Mouse (Mus musculus): Measurements from ENCODE around the gene Slc3a2. TPM values are rescaled to one million over a fixed set of nuclear protein-coding genes. Genes with fewer than 3 reads are reported as not detected.
"Not testable (repeated sequence)": the region's sequence is repeated elsewhere in the genome, so short reads cannot be mapped to it uniquely, and the experiment has no call there.

The Slc3a2 gene
- polyA plus RNA-seq, 1 experiment from 2014 or later, result 87.8 TPM

DNA sequence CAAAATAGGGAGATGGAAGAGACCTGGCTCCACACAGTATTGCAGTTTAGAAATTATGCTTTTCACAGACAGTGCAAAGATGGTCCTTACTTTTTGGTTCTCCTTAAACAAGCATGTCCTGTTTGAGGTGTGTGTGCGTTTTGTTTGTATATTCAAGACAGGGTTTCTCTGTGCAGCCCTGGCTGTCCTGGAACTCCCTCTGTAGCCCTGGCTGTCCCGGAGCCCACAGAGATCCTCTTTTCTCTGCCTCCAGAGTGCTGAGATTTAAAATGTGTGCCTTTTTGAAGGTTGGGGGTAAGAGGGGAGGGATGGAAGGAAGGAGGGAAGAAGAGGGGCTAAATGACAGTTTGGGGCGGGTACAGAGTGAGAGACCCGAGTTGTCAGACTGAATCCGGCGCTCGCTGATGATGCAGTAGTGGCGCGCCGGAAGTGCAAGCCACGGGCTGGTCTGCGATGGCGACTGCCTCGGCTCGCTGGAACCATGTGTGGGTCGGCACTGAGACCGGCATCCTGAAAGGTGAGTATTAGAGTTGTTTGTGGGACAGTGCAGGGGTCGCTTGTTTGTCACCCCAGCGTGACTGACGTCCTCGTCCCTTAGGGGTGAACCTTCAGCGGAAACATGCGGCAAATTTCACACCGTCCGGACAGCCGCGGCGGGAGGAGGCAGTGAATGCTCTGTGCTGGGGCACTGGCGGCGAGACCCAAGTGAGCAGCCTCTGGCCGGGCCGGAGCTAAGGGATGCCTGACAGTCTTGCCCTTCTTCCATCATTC lies 12.4 kb upstream of the Slc3a2 start, which contains the start of gene Wdr74:
TSS of gene Wdr74 (plus strand) at position 439 of the 771 bp plus-strand sequence.
- peak within 1 kb of the TSS; percentile 79 for H3K4me3 ChIP-seq (ENCODE audit: low read depth, low read length)
- no peaks in the 10 kb centered on the region for H3K27me3 ChIP-seq (ENCODE audit: control insufficient read depth, insufficient read depth, low read length)
- H3K27ac ChIP-seq (ENCODE audit: low read depth, low read length), result peak within 1 kb of the TSS; percentile 5; the same call in 1 of the 2 replicates
- peak within 1 kb of the TSS; percentile 76 for H3K4me2 ChIP-seq
- 0% methylated on average over 32 of the region's 32 CpGs for WGBS (ENCODE audit: insufficient replicate concordance)
- H3K9me3 ChIP-seq (replicated peaks; ENCODE audit: control insufficient read depth, low read length), result no peaks in the 10 kb centered on the region
- peak within 1 kb of the TSS; percentile 70 for H3K9ac ChIP-seq (ENCODE audit: low read depth, low read length)
- H3K36me3 ChIP-seq (ENCODE audit: control insufficient read depth, insufficient read depth, low read length), result peaks cover 19% of the 10 kb centered on the region
- peak; percentile 84 for ATAC-seq (replicated peaks; ENCODE audit: insufficient number of reproducible peaks, low FRiP score, low TSS enrichment)
- H3K4me1 ChIP-seq (ENCODE audit: control insufficient read depth, insufficient read depth, low read length), result no peaks in the 10 kb centered on the region

DNA sequence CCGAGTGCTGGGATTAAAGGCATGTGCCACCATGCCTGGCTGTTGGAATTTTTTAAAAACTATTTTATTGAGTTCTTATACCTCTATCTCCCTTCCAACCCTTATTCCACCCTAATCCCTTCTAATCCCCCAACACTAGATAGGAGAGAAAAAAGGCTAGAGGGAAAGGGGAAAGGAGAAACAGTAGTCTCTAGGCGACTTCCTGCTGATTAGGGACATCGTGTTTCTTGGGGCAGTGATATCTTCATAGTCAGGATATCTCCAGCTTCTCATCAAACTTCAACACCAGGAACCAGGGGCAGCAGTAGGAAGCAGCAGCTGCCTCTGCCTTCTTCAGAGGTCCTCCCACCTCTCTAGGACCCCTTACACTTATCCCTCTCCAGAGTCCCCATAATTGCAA lies 11.2 kb upstream of the Slc3a2 start:
- Histone ChIP-seq H3K4me3 (ENCODE audit: low read depth, low read length) (no peak overlapping the region), H3K4me1 (ENCODE audit: control insufficient read depth, insufficient read depth, low read length) (no peaks in the 10 kb centered on the region), H3K9me3 (replicated peaks; ENCODE audit: control insufficient read depth, low read length) (no peaks in the 10 kb centered on the region), H3K27ac (ENCODE audit: low read depth, low read length) (no peak overlapping the region), H3K4me2 (no peak overlapping the region), H3K9ac (ENCODE audit: low read depth, low read length) (no peak overlapping the region), H3K36me3 (ENCODE audit: control insufficient read depth, insufficient read depth, low read length) (peaks cover 11% of the 10 kb centered on the region), H3K27me3 (ENCODE audit: control insufficient read depth, insufficient read depth, low read length) (no peaks in the 10 kb centered on the region)
- no peak for ATAC-seq (replicated peaks; ENCODE audit: insufficient number of reproducible peaks, low FRiP score, low TSS enrichment)
- WGBS (ENCODE audit: insufficient replicate concordance), result 56% methylated on average over 3 of the region's 3 CpGs

DNA sequence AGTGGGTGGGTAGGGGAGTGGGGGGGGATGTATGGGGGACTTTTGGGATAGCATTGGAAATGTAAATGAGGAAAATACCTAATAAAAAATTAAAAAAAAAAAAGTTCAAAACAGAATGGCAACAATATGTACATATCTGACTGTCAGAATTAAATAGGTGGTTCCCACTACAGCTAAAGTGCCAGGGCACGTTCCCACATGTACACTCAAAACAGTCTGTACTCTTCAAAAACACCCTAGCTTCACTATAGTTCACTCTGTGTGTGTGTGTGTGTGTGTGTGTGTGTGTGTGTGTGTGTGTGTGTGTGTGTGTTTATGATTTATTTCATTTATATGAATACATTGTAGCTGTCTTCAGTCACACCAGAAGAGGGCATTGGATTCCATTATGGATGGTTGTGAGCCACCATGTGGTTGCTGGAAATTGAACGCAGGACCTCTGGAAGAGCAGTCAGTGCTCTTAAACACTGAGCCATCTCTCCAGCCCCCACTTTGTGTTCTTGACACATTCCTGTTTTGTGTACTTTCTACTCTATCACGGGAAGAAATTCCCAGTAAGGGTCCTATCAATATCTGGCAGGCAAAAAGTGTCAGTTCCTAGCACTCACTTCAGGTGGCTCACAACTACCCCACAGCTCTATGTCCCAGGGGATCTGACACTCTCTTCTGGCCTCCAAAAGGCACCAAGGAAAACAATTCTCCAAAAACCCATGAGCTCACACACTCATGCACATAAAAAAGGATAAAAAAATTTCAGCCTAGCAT lies 5.3 kb upstream of the Slc3a2 start:
- H3K4me2 ChIP-seq; ATAC-seq (replicated peaks; ENCODE audit: insufficient number of reproducible peaks, low FRiP score, low TSS enrichment); H3K9ac ChIP-seq (ENCODE audit: low read depth, low read length); H3K4me3 ChIP-seq (ENCODE audit: low read depth, low read length); H3K4me1 ChIP-seq (ENCODE audit: control insufficient read depth, insufficient read depth, low read length); H3K27ac ChIP-seq (ENCODE audit: low read depth, low read length); H3K9me3 ChIP-seq (replicated peaks; ENCODE audit: control insufficient read depth, low read length); H3K27me3 ChIP-seq (ENCODE audit: control insufficient read depth, insufficient read depth, low read length): not testable (repeated sequence)
- WGBS (ENCODE audit: insufficient replicate concordance), result 43% methylated on average over 3 of the region's 3 CpGs
- H3K36me3 ChIP-seq (ENCODE audit: control insufficient read depth, insufficient read depth, low read length), result peaks cover 20% of the 10 kb centered on the region

DNA sequence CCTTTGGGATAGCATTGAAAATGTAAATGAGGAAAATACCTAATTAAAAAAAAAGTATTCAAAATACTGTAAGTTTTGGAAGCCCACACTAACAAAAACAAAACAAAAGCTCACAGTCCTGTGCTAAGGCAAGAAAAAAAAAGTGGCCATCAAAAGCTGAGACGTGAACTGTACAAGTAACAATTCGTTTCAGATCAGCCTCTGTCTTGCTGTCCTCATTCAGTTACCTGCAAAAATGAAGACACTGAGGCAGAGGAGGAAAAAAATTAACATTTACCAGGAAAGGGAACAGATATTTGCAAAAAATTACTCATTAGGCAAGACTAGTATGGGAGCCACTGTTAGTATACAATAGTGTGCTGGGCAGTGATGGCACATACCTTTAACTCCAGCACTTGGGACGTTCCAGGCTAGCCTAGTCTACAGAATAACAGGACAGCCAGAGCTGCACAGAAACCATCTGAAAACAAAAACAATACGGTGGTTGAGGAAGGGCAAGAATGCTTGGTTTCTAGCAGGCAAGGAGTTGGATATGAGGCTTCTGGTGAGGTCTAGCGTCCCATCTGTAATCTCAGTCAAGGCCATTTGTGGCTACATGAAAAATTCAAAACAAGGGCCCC lies 4.4 kb upstream of the Slc3a2 start:
- WGBS (ENCODE audit: insufficient replicate concordance), result 24% methylated on average over 5 of the region's 5 CpGs
- H3K36me3 ChIP-seq (ENCODE audit: control insufficient read depth, insufficient read depth, low read length), result peaks cover 20% of the 10 kb centered on the region
- no peaks in the 10 kb centered on the region for H3K27me3 ChIP-seq (ENCODE audit: control insufficient read depth, insufficient read depth, low read length)
- no peak for ATAC-seq (replicated peaks; ENCODE audit: insufficient number of reproducible peaks, low FRiP score, low TSS enrichment)
- H3K9ac ChIP-seq (ENCODE audit: low read depth, low read length), result no peak overlapping the region
- no peak overlapping the region for H3K4me2 ChIP-seq
- peaks cover 9% of the 10 kb centered on the region for H3K4me1 ChIP-seq (ENCODE audit: control insufficient read depth, insufficient read depth, low read length)
- H3K4me3 ChIP-seq (ENCODE audit: low read depth, low read length), result no peak overlapping the region
- no peaks in the 10 kb centered on the region for H3K9me3 ChIP-seq (replicated peaks; ENCODE audit: control insufficient read depth, low read length)
- H3K27ac ChIP-seq (ENCODE audit: low read depth, low read length), result no peak overlapping the region

DNA sequence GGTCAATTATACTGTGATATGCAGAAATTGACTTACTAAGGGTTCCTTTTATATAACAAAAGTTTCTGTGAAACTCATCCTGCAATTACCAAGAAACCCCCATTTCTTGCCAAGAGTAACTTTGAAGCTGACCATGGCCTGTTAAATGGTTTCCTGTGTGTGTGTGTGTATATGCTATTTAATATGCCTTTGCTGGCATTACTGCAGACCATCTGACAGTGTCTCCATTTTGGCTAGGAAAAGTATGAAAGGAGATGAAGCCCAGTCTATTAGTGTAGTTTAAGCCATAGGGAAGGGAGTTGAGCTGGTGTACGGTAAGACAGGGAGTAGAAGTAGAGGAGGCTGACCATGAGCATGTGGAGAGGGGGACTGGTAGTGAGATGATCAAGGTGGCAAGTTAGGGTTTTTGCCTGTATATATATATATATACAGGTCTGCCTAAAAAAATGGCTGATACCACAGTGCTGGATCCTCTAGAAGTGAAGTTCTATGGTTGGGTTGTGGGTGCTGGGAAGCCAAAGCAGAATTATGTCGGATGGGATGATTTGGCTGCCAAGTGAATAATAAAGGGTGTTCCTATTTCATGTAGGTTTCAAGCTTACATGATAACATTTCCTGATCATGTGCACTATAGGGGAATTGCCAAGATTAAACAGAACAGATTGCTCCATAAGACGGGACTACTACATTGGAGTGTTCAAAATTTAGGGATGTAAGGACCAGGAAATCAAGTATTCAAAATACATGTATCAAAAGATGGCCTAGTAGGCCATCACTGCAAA lies 3.6 kb upstream of the Slc3a2 start:
- no peak for ATAC-seq (replicated peaks; ENCODE audit: insufficient number of reproducible peaks, low FRiP score, low TSS enrichment)
- H3K4me3 ChIP-seq (ENCODE audit: low read depth, low read length), result no peak overlapping the region
- H3K27ac ChIP-seq (ENCODE audit: low read depth, low read length), result no peak overlapping the region
- peaks cover 14% of the 10 kb centered on the region for H3K4me1 ChIP-seq (ENCODE audit: control insufficient read depth, insufficient read depth, low read length)
- 28% methylated on average over 3 of the region's 3 CpGs for WGBS (ENCODE audit: insufficient replicate concordance)
- H3K9ac ChIP-seq (ENCODE audit: low read depth, low read length), result no peak overlapping the region
- H3K4me2 ChIP-seq, result no peak overlapping the region; the same call in 1 of the 2 replicates
- no peaks in the 10 kb centered on the region for H3K9me3 ChIP-seq (replicated peaks; ENCODE audit: control insufficient read depth, low read length)
- H3K36me3 ChIP-seq (ENCODE audit: control insufficient read depth, insufficient read depth, low read length), result peaks cover 20% of the 10 kb centered on the region
- no peaks in the 10 kb centered on the region for H3K27me3 ChIP-seq (ENCODE audit: control insufficient read depth, insufficient read depth, low read length)

DNA sequence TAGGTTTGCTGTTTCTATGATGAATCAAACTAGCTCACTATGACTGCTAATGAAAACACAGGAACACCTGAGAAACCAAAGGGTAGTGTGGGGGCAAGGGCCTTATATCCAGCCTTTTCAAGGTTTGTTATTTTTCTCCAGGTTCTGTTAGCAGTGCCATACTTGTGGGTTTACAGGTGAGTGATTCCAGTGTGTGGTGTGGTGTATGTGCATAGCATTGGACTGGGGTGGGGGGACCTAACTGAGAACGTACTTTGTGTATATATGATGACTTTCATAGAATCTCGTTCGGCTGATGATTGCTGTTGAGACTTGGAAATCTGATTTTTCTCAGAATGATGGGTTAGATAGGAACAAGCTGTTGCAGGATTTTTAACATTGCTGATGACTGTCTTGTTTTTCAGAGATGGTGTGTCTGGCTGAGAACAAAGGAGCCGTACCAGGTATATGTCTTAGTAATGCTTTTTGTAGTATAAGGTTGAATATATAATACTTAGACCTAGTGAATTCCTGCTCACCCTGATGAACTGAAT lies 2.0 kb upstream of the Slc3a2 start:
- WGBS (ENCODE audit: insufficient replicate concordance), result 65% methylated on average over 4 of the region's 4 CpGs

DNA sequence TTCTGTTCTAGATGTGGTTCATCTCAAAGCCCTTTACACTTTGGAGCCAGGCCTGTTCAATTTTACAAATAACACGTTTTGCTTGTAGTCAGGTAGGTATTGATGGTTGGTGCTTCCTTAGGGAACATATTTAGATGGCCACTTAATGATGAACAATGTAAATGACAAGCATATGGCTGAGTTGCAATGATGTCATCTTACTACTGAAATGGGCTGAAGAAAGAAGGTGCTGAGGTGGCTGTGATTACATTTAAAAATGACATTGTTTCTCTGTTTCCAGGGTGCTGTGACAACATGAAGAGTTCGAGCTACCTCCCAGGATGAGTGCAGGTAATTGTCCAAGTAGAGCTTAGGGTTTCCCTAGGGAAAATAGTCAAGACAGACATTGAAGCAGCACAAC lies 1.2 kb upstream of the Slc3a2 start:
- Histone ChIP-seq H3K9ac (ENCODE audit: low read depth, low read length) (peak overlapping the region; percentile 95), H3K4me3 (ENCODE audit: low read depth, low read length) (peak overlapping the region; percentile 80), H3K27ac (ENCODE audit: low read depth, low read length) (peak overlapping the region; percentile 87), H3K36me3 (ENCODE audit: control insufficient read depth, insufficient read depth, low read length) (peaks cover 20% of the 10 kb centered on the region), H3K9me3 (replicated peaks; ENCODE audit: control insufficient read depth, low read length) (no peaks in the 10 kb centered on the region), H3K4me1 (ENCODE audit: control insufficient read depth, insufficient read depth, low read length) (peaks cover 15% of the 10 kb centered on the region), H3K4me2 (peak overlapping the region; percentile 92), H3K27me3 (ENCODE audit: control insufficient read depth, insufficient read depth, low read length) (no peaks in the 10 kb centered on the region)
- 2% methylated on average over 2 of the region's 2 CpGs for WGBS (ENCODE audit: insufficient replicate concordance)
- no peak for ATAC-seq (replicated peaks; ENCODE audit: insufficient number of reproducible peaks, low FRiP score, low TSS enrichment)

More for the DNA sequence above, 2.0 kb upstream of the Slc3a2 start:
- peaks cover 20% of the 10 kb centered on the region for H3K36me3 ChIP-seq (ENCODE audit: control insufficient read depth, insufficient read depth, low read length)
- no peaks in the 10 kb centered on the region for H3K27me3 ChIP-seq (ENCODE audit: control insufficient read depth, insufficient read depth, low read length)
- H3K27ac ChIP-seq (ENCODE audit: low read depth, low read length), result 0 out of 2 replicates have a peak overlapping the region, but pooled peaks have one; percentile 46
- H3K9ac ChIP-seq (ENCODE audit: low read depth, low read length), result peak overlapping the region; percentile 95
- peak overlapping the region; percentile 92 for H3K4me2 ChIP-seq
- no peak for ATAC-seq (replicated peaks; ENCODE audit: insufficient number of reproducible peaks, low FRiP score, low TSS enrichment)
- H3K4me1 ChIP-seq (ENCODE audit: control insufficient read depth, insufficient read depth, low read length), result peaks cover 15% of the 10 kb centered on the region
- peak overlapping the region; percentile 80 for H3K4me3 ChIP-seq (ENCODE audit: low read depth, low read length)
- H3K9me3 ChIP-seq (replicated peaks; ENCODE audit: control insufficient read depth, low read length), result no peaks in the 10 kb centered on the region

All from heart, embryonic 11.5 days (tissue).